Mouse (Mus musculus): ENCODE data around the gene Atat1.

DNA sequence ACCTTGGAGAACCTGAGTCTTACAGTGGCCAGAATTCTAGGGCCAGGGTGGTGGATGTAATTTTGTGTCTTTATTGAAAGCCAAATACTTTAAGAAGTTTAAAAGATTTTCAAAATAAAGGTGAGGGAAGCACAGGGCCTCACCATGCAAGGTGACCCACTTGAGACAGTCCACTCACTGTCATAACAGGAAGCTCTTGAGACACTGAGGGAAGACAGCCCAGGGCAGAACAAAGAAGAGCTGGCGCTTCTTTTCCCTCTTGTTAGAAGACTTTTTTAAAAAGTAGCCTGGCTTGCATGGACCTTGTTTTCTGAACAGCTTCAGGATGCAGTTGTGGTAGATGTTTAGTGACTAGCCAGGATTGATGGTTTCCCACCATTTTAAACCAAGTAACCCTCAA lies 10.5 kb upstream of the Atat1 start:
- TF ChIP-seq POLR2A (IDR thresholded peaks at IDR 0.05; ENCODE audit: low read depth, low read length): 0 out of 2 replicates have a peak, but pooled peaks have one; percentile 0
- no peak for TF ChIP-seq CTCF (conservative IDR thresholded peaks at IDR 0.05 in 1 of 2, IDR thresholded peaks at IDR 0.05 in 1 of 2; ENCODE audit: low read depth in 2 of 2, low read length in 2 of 2)
- no peak for TF ChIP-seq UBTF (IDR thresholded peaks at IDR 0.05; ENCODE audit: low read depth, low read length)
- TF ChIP-seq E2F4 (IDR thresholded peaks at IDR 0.05; ENCODE audit: insufficient replicate concordance, low read depth, low read length): no peak
- TF ChIP-seq MXI1 (IDR thresholded peaks at IDR 0.05; ENCODE audit: low read depth, low read length): no peak
- TF ChIP-seq EP300 (IDR thresholded peaks at IDR 0.05; ENCODE audit: low read length): no peak
- TF ChIP-seq MAFK (IDR thresholded peaks at IDR 0.05; ENCODE audit: insufficient replicate concordance, low read length): no peak
- no peak for TF ChIP-seq MAZ (IDR thresholded peaks at IDR 0.05; ENCODE audit: low read depth, low read length)
- no peak for TF ChIP-seq TBP (conservative IDR thresholded peaks at IDR 0.05; ENCODE audit: low read depth, low read length)
- TF ChIP-seq MYC (IDR thresholded peaks at IDR 0.05; ENCODE audit: low read depth, low read length): no peak
- TF ChIP-seq ZC3H11A (IDR thresholded peaks at IDR 0.05; ENCODE audit: low read depth, low read length): no peak
- no peak for TF ChIP-seq RAD21 (IDR thresholded peaks at IDR 0.05; ENCODE audit: low read depth, low read length)

All from CH12.LX (cell line).